Mouse (Mus musculus) intestine, embryonic 16.5 days (tissue): ENCODE data around the gene Ccl20. TPM values are rescaled to one million over a fixed set of nuclear protein-coding genes. Genes with fewer than 3 reads are reported as not detected.

Experiments
- ATAC-seq: fragments of 200-750 bp; cut with Nextera tagmentation; 2 replicates; pipeline ENCODE4 v1.8.0; 2017; ENCODE audit warnings: moderate TSS enrichment, moderate library complexity
- H3K27ac ChIP-seq: fragments of 300-500 bp; sonication (generic); 2 replicates; pipeline ENCODE4 v1.5.1; 2014; ENCODE audit warnings: mild to moderate bottlenecking, low read length
- H3K27me3 ChIP-seq: fragments of 300-500 bp; sonication (generic); replicated peaks from 2 replicates; pipeline ENCODE4 v1.6.1; 2014; ENCODE audit warnings: low read length, control low read depth, mixed read lengths; ENCODE audit not compliant: control insufficient read depth, insufficient read depth
- H3K36me3 ChIP-seq: fragments of 300-500 bp; sonication (generic); 2 replicates; pipeline ENCODE4 v1.6.1; 2014; ENCODE audit warnings: low read length, control low read depth; ENCODE audit not compliant: control insufficient read depth, insufficient read depth
- H3K4me1 ChIP-seq: fragments of 300-500 bp; sonication (generic); 2 replicates; pipeline ENCODE4 v1.6.1; 2014; ENCODE audit warnings: low read length, control low read depth, mixed read lengths; ENCODE audit not compliant: control insufficient read depth, insufficient read depth
- H3K4me2 ChIP-seq: fragments of 300-500 bp; sonication (generic); 2 replicates; pipeline ENCODE4 v1.6.1; 2014; ENCODE audit warnings: low read depth, low read length, control low read depth
- H3K4me3 ChIP-seq: fragments of 300-500 bp; sonication (generic); 2 replicates; pipeline ENCODE4 v1.5.1; 2014; ENCODE audit warnings: mild to moderate bottlenecking, low read length
- H3K9ac ChIP-seq: fragments of 300-500 bp; sonication (generic); 2 replicates; pipeline ENCODE4 v1.6.1; 2014; ENCODE audit warnings: low read depth, low read length
- H3K9me3 ChIP-seq: fragments of 300-500 bp; sonication (generic); 2 replicates; pipeline ENCODE4 v1.6.1; 2016; ENCODE audit warnings: low read length, control low read depth; ENCODE audit not compliant: control insufficient read depth
- WGBS: fragments of 180-500 bp; shearing (Covaris S2); extraction: QIAGEN DNeasy Blood & Tissue Kit; methylation state at CpG from one replicate; pipeline ENCODE4 v1.1.7; 2014; 5-methylcytosine and 5-hydroxymethylcytosine counted together
- polyA plus RNA-seq: library from polyadenylated mRNA; unstranded; fragments of >200 nt; fragmentation: Nextera tagmentation; extraction: Ambion mirVana; gene quantifications from 2 replicates; pipeline ENCODE4 v1.2.1, GENCODE M21; 2015

The Ccl20 gene
- 4.0 and 5.1 TPM in 2 replicates for polyA plus RNA-seq

DNA sequence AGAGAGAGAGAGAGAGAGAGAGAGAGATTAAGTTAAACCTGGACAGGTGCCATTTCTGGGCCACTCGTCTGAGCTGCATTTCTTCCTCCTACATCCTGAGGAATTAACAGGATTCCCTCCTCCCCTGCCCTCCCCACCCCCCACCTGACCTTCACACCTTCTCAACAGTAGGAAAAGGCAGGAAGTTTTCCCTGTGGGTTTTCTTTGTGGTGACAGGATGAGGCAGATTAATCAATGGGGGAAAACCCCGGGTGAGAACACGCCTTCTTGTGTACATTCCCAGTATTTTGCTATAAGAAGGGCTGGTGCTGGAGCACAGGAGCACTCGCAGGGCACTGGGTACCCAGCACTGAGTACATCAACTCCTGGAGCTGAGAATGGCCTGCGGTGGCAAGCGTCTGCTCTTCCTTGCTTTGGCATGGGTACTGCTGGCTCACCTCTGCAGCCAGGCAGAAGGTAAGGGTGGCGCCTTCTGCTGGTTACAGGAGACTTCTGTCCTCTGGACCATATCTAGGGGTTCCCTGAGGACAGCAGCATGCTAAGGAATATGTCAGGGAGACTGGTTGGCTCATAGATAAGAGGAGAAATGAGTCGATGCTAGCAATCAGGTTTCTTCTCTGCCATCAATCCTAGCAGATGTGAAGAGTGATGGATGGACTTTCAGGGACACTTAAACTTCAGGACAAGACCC lies at the start of gene Ccl20:
TSS of gene Ccl20 (plus strand) at position 320 of the 691 bp plus-strand sequence.
- ATAC-seq: peak; percentile 86
- peaks cover 13% of the 10 kb centered on the region for H3K4me1 ChIP-seq
- H3K9ac ChIP-seq: no peak within 1 kb of the TSS
- H3K27ac ChIP-seq: peak within 1 kb of the TSS; percentile 84
- no peaks in the 10 kb centered on the region for H3K9me3 ChIP-seq
- peak within 1 kb of the TSS; percentile 3; the same call in 1 of the 2 replicates for H3K4me3 ChIP-seq
- WGBS: 27% methylated on average over 8 of the region's 8 CpGs
- H3K4me2 ChIP-seq: no peak within 1 kb of the TSS
- no peaks in the 10 kb centered on the region for H3K36me3 ChIP-seq
- no peaks in the 10 kb centered on the region for H3K27me3 ChIP-seq

DNA sequence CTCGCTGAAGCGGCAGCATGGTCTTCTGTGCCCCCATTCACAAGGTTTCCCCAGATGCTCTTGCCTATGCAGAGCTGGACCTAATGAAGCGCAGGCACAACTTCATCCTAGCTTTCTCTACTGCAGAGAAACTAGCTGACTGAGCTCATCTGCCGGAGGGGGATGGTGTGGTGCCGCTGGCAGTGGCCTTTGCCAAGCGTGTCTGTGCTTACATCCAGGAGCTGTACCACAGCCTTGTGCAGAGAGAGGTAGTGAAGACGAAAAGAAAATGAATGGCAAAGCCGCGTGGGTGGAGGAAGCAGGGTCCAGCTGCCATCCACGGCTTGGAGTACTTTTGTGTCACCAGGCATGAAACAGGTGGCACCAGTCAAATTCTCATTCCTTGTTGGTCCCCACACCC lies 49.4 kb upstream of the Ccl20 start:
- H3K27ac ChIP-seq: no peak overlapping the region
- H3K4me2 ChIP-seq: no peak overlapping the region
- no peak for ATAC-seq
- no peaks in the 10 kb centered on the region for H3K9me3 ChIP-seq
- no peaks in the 10 kb centered on the region for H3K36me3 ChIP-seq
- H3K27me3 ChIP-seq: no peaks in the 10 kb centered on the region
- H3K9ac ChIP-seq: no peak overlapping the region
- WGBS: 89% methylated on average over 10 of the region's 10 CpGs
- H3K4me3 ChIP-seq: no peak overlapping the region
- H3K4me1 ChIP-seq: no peaks in the 10 kb centered on the region

- Histone ChIP-seq H3K4me2 (peak overlapping the region; percentile 43), H3K4me3 (peak overlapping the region; percentile 16), H3K9ac (no peak overlapping the region), H3K9me3 (no peaks in the 10 kb centered on the region), H3K4me1 (no peaks in the 10 kb centered on the region), H3K36me3 (no peaks in the 10 kb centered on the region), H3K27ac (no peak overlapping the region), H3K27me3 (no peaks in the 10 kb centered on the region)
- peak; percentile 12; the same call in 1 of the 2 replicates for ATAC-seq
- WGBS: 39% methylated on average over 15 of the region's 15 CpGs
Measured at GRCm38 (mm10) chr1:83075526-83076189, 40.9 kb upstream of the Ccl20 start.

DNA sequence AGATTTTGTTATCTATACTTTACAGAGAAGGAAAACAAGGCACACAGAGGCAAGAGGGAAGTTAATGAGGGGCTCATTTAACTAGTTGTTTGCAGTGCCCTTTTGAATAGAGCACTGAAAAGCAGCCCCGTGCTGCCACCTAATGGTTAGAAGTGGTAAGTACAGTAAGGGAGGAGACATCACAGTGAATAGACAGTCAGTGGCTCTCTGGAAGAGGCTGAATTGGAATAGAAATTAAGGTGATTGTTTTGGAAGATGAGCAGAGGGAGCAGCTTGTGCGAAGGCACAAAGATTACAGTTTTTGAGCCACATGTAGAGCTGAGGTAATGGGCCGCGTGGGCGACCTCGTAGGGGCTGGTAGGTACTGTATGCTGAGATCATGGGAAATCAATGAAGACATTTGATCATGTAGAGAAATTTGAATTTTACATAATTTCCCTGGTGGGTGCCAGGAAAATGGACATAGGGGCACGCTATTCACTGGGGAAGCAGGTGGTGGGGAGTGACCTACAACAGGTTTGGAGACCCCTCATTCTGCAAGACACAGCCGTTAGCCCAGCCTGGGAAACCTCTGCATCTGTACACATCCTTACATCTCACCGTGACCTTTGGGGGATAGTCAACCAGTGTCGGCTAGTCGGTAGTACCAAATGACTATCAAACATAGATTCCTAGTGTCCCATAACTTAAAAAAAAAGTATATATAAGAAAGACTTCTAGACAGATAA lies 40.2 kb upstream of the Ccl20 start:
- Histone ChIP-seq H3K27me3 (no peaks in the 10 kb centered on the region), H3K36me3 (no peaks in the 10 kb centered on the region), H3K4me1 (no peaks in the 10 kb centered on the region), H3K27ac (no peak overlapping the region), H3K9ac (no peak overlapping the region), H3K4me3 (peak overlapping the region; percentile 16), H3K9me3 (no peaks in the 10 kb centered on the region), H3K4me2 (peak overlapping the region; percentile 43)
- WGBS: 52% methylated on average over 11 of the region's 11 CpGs
- peak; percentile 68 for ATAC-seq

DNA sequence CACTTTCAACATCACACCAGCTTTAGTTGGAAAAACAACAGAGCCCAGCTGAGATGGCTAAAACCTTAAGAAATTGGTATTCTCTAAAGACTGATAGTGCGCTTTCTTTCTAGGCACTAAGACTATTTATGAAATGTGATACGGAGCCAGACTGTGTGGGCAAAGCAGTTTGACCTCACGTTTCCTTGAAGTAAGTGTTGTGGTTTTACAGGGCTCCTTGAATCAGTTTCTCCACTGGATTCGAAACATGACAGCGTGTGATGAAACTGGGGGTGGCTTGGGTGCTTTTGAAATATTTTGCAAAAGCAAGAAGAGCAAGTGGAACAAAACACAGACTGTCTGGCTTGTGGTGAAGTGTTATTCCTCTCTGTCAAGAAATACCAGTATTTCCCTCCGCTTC lies 39.5 kb upstream of the Ccl20 start:
- Histone ChIP-seq H3K9ac (no peak overlapping the region), H3K4me1 (no peaks in the 10 kb centered on the region), H3K9me3 (no peaks in the 10 kb centered on the region), H3K4me2 (no peak overlapping the region), H3K4me3 (no peak overlapping the region), H3K36me3 (no peaks in the 10 kb centered on the region), H3K27me3 (no peaks in the 10 kb centered on the region), H3K27ac (no peak overlapping the region)
- ATAC-seq: no peak
- WGBS: 77% methylated on average over 6 of the region's 6 CpGs

GRCm38 (mm10) chr1:83084790-83085189 lies 31.8 kb upstream of the Ccl20 start:
- Histone ChIP-seq H3K27me3 (no peaks in the 10 kb centered on the region), H3K9ac (no peak overlapping the region), H3K9me3 (no peaks in the 10 kb centered on the region), H3K27ac (no peak overlapping the region), H3K4me1 (no peaks in the 10 kb centered on the region), H3K36me3 (no peaks in the 10 kb centered on the region), H3K4me2 (no peak overlapping the region), H3K4me3 (no peak overlapping the region)
- WGBS: 56% methylated on average over 2 of the region's 2 CpGs
- peak; percentile 76 for ATAC-seq

DNA sequence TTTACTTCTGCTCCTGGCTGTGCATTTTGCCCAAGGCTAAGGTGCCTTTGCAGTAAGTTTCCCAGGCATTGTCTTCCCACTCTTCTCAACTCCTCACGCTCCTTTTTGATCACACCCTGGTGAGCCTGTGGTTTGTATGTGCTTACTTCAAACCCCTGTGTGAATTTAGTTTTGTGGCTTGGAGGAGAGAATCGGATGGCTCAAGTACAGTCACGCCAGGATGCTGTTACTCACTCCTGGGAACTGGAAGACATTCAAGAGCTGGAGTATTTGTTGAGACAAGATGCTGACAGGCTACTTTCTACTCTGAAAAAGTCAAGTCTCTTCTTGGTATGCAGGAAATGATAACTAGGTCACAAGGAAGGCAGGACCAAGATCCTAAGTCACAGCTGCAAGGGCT lies 25.3 kb upstream of the Ccl20 start:
- Histone ChIP-seq H3K27me3 (no peaks in the 10 kb centered on the region), H3K4me2 (no peak overlapping the region), H3K9me3 (no peaks in the 10 kb centered on the region), H3K4me1 (no peaks in the 10 kb centered on the region), H3K9ac (no peak overlapping the region), H3K27ac (no peak overlapping the region), H3K4me3 (no peak overlapping the region), H3K36me3 (no peaks in the 10 kb centered on the region)
- 73% methylated on average over 3 of the region's 3 CpGs for WGBS
- ATAC-seq: no peak

DNA sequence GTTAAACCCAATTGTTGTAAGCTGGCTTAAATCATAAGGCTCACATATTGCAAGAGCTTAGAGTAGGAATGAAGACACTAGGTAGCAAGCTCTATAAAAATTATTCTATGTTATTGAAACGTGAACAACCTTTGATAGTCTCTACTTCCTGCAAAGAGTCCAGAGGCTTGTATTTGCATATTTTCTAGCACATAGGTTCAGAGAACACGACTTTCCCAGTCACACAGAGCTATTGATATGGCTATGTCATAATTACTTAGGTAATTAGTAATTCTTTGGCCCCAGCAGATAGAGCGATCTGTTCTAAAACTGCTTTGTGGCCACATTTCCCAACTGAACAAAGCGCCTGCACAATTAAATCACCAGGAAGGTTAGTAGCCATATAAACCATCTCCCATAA lies 19.6 kb upstream of the Ccl20 start:
- Histone ChIP-seq H3K4me2 (no peak overlapping the region), H3K4me3 (no peak overlapping the region), H3K27me3 (no peaks in the 10 kb centered on the region), H3K36me3 (no peaks in the 10 kb centered on the region), H3K27ac (peak overlapping the region; percentile 43), H3K4me1 (peaks cover 4% of the 10 kb centered on the region; the same call in 1 of the 2 replicates), H3K9ac (no peak overlapping the region), H3K9me3 (no peaks in the 10 kb centered on the region)
- WGBS: 68% methylated on average over 4 of the region's 4 CpGs
- peak; percentile 54 for ATAC-seq

- Histone ChIP-seq H3K4me2 (no peak overlapping the region), H3K9ac (no peak overlapping the region), H3K27ac (peak overlapping the region; percentile 59; the same call in 1 of the 2 replicates), H3K9me3 (no peaks in the 10 kb centered on the region), H3K4me3 (no peak overlapping the region), H3K4me1 (peaks cover 4% of the 10 kb centered on the region; the same call in 1 of the 2 replicates), H3K27me3 (no peaks in the 10 kb centered on the region), H3K36me3 (no peaks in the 10 kb centered on the region)
- 0 out of 2 replicates have a peak, but pooled peaks have one; percentile 13 for ATAC-seq
- WGBS: 88% methylated on average over 2 of the region's 2 CpGs
Measured at GRCm38 (mm10) chr1:83099160-83099559, 17.4 kb upstream of the Ccl20 start.
